Mouse (Mus musculus): ENCODE results near the gene Med23.

Med23 gene

GRCm38 (mm10) chr10:24869760-24870290 lies at the start of gene Med23:
Gene Med23 (plus strand): TSS chr10:24869986.
- peak; percentile 99 to 100 for DNase-seq

GRCm38 (mm10) chr10:24821990-24822676 lies 47.7 kb upstream of the Med23 start:
- no peak for DNase-seq

DNA sequence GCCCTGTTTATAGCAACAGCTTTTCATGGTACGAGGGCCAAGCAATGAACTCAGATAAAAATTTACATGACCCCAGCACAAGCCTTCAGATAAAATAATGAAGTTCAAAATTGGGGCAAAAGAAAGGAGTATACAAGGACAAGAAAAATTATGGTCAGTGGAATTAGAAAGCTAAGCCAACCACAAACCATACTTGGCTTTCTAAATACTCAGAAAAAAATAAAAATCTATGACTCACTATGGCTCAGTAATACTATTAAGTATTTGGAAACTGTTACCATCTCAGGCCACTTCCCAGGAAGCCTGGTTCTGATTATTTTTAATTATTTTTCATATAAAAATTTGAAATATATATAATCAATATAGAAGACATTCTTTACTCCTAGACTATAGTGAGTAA lies 46.9 kb upstream of the Med23 start:
- DNase-seq, result no peak

- no peak for DNase-seq
Observed at GRCm38 (mm10) chr10:24823265-24823664, 46.5 kb upstream of the Med23 start.

DNA sequence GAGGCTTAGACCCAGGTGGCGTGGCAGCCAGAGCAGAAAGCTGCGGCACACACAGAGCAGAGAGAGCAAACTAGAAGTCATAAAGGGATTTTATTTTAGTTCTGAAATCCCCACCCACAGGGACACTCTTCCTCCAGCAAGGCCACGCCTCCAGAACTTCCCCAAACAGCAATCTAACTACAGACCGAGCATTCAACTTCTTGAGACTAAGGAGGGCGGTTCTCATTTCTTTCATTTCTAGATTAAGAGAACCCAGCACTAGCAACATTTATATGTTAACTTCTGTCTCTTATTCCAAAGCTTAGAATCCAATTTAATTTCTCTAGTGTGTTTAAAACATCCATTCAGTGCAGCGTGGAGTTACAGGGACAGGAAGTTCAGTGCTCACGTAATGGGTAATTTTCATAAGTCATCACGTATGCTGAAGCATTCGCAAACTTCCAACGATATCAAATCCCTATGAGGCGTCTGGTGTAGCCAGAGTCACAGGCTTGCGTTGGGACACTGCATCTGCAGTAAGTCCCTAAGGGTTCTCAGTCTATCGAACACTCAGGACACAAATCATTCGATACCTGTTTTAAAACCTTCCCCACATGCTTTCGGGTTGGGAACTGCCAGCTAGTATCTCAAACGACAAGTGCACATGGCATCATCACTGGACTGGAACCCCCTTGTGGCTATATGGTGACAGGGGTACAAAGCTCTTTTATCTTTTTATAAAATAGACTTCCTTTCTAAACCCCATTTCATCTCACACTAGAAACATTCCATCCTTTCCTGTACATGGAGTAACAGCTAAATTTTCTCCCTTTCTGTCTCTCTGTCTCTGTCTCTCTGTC lies 45.9 kb upstream of the Med23 start:
- DNase-seq, result no peak

DNA sequence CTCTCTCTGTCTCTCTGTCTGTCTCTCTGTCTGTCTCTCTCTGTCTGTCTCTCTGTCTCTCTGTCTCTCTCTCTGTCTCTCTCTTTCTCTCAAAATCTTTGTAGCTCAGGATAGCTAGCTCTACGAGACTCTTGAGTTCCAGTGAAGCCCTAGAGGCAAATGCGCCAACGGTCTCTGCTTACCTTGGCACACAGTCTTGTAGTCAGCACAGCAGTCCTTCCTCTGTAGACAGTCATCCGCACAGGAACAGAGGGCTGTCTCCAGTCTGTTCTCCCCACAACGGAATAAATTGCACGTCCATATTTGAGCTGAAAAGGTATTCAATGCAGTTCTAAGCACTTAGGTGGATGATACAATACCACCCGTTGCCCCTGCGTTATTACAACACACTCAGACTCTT lies 45.2 kb upstream of the Med23 start:
- DNase-seq, result no peak

- no peak for DNase-seq
Observed at GRCm38 (mm10) chr10:24825456-24826081, 44.2 kb upstream of the Med23 start.

- DNase-seq, result no peak
Observed at GRCm38 (mm10) chr10:24826130-24826529, 43.7 kb upstream of the Med23 start.

DNA sequence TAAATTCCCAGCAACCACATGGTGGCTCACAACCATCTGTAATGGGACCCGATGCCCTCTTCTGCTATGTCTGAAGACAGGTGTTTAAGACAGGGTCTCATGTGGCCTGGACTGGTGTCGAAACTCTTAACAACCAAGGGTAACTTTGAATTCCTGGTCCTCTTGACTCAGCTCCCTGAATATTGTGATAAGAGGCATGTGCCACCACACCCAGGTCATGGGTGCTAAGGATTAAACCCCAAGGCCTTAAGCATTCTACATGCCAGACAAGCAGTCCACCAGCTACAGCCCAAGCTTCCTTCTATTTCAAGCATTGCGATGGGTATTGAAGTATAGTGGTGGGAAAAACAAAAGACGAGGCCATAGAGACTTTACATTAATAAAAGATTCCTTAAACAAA lies 41.6 kb upstream of the Med23 start:
- no peak for DNase-seq

DNA sequence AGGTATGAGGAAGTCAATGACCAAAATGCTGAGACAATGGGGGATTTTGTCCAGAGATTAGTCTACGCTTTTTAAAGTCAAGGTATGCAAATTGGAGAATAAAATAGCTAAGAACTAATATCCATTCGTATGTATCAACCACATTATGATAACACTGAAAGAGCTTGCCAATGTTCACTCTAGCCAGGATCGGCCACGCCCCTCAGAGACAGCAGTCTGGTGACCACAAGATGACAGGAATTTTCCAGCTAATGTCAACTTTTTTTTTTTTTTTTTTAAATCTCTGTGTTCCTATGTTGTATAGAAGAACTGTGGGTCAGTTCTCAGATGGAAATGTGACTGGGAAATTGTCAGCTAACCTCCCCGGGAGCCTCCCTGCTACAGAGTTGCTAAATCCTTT lies 39.3 kb upstream of the Med23 start:
- DNase-seq, result no peak

DNA sequence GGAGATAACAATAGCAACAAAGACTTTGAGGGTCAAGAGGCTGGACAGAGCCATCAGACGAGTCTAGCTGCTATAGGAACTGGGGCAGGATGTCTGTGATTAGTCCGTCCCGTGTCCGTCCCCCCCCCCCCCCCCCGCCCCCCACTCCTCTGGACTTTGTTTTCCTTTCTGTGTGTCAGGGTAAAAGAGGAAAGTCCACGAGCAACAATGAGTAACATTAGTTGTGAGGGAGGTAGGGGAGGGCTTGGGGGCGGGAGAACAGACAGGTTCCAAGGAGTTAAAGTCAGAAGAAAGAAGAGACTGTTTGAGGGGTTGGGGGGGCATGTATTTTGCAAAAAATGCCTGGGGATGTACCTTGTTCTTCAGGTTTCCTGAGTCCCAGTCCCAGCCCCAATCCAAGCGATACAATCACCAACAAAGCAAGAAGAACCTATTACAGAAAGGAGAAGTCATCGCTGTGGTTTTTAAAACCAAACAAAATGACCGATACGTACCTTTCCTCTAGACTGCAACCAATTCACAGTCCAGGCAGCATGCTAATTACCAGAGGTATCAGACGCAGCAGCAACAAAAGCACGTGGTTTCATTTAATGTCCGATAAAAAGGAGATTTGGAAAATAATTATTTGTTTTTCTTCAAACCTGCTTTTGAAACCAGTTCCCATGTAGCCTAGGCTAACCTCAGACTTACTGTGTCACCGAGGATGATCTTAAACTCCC lies 38.2 kb upstream of the Med23 start:
- no peak for DNase-seq

- DNase-seq, result no peak
Observed at GRCm38 (mm10) chr10:24832306-24832705, 37.5 kb upstream of the Med23 start.

DNA sequence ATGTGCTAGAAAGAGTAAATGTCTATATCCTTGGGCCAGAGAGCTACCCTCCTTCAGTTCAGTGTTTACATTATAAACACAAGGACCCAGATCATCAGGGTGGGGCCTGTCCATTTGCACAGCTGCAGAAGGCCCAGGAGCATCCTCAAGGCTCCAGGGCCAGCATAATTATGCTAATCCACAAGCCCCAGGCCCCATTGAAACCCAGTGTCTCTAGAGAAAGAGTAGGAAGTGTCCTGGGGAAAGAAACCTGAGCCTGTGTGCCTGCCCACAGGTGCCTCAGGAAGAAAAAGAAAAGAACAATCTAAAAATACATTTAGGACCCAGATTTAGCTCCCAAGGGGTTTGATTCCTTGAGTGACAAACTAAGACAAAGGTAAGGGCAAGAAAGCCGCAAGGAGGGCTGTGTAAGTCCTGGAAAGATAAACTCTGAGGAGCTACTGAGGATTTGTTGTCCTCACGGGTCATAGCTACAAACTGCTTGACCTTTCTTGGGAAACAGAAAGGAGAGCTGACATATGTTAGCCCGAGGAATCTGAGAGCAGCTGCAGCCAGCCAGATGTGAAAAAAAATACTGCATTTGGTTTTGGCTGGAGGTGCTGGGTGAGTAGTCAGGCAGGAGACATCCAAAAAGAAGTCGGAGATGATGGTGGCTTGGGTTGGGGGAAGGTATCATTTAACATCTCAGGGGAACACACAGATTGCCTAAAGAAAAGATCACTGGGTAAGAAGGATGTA lies 35.0 kb upstream of the Med23 start:
- DNase-seq, result no peak

GRCm38 (mm10) chr10:24835702-24836342 lies 34.0 kb upstream of the Med23 start:
- DNase-seq, result no peak

DNA sequence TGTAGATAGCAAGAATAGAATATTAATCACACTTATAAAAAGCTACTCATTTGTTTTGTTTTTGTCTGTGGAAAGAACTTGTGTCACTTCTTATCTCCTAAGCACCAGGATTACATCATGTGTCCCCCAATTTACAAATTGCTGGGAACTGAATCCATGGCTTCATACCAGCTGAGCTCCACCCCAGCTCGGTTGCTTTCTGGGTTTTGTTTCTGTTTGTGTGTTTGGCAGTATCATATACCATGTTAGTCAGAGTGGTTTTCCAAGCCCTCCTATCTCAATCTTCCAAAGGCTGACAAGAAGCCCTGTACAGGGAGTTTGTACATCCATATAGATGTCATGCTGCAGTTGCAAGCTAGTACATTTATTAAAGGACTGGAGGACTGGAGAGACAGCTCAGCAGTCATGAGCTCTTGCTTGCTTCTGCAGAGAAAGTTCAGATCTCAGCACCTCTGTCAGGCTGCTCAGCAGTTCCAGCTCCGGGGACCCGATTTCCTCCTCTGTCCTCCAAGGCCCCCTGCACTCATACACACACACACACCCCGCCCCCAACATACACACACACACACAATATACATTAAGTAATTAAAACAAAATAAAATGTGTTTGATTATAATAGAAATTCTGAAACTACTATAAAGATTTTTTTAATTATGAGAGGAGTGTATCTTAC lies 33.3 kb upstream of the Med23 start:
- DNase-seq, result no peak

DNA sequence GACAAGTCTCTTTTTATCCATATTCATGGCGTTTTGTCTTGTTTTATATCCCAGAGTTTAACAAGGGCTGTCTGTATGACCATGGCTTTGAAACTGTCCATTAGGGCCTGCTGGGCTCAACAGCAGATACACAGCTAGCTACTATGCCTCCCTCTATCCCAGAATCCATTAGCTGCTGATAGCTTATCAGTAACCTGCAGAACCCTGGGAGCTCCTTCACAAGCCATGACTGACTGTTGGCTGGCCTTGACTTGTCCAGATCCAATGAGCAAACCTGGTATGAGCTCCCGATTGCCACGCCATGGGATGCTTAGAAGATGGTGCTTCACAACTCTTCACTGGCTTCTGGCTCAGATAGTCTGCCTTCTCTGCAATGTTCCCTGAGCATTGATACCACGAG lies 29.0 kb upstream of the Med23 start:
- DNase-seq, result no peak

DNA sequence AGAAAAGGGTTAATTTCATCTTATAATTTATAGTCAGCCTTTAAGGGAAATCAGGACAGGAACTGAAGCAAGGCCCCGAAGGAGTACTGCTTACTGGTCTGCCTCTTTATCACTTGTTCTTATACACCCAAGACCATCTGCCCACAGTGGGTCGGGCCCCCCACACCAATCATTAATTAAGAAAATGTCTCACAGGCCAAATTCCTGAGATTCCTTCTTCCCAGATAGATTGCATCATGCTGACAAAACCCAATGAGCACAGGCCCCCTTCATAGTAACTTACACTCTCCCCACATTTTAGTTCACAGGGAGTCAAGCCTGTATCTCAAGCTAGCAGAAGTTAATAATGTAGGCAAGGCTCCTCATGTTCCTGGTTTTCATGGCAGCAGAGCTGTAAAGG lies 27.8 kb upstream of the Med23 start:
- no peak for DNase-seq

GRCm38 (mm10) chr10:24842676-24843075 lies 27.1 kb upstream of the Med23 start, which contains the start of gene Enpp3:
Gene Enpp3 (minus strand): TSS chr10:24842823.
- DNase-seq, result no peak

DNA sequence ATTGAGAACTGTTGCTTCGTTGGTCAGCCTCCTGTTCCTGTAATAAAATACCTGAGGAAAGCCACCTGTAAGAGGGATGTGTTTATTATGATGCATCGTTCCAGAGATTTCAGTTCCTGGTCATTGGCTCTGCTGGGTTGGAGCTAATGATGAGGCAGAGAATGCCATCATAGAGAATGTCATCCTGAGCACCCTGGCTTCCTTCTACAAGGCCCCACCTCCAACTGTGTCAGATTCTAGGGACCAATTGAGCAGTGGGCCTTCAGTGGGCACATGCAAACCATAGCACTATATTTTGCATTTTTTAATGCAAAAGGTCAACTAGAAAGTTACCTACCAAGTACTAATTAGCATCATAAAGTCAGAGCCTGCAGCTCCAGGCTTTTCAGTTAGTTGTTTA lies 6.6 kb upstream of the Med23 start:
- no peak for DNase-seq

GRCm38 (mm10) chr10:24864434-24864833 lies 5.4 kb upstream of the Med23 start:
- no peak for DNase-seq

- peak in 1 of 2 experiments; percentile 30 for DNase-seq
Observed at GRCm38 (mm10) chr10:24873624-24874023, 3.8 kb downstream of the Med23 start.
